Mouse (Mus musculus) c-Kit-positive CD71-negative TER-119-negative erythroid progenitor cells, embryonic 14.5 days (primary cell): Measurements from ENCODE around the gene Tas2r130.
"Not testable (repeated sequence)": the region's sequence is repeated elsewhere in the genome, so short reads cannot be mapped to it uniquely, and the experiment has no call there.

Experiments used
- DNase-seq: peaks from one replicate; pipeline ENCODE4 v3.0.0-alpha.2; 2013; ENCODE audit warnings: low read depth

Tas2r130 gene

DNA sequence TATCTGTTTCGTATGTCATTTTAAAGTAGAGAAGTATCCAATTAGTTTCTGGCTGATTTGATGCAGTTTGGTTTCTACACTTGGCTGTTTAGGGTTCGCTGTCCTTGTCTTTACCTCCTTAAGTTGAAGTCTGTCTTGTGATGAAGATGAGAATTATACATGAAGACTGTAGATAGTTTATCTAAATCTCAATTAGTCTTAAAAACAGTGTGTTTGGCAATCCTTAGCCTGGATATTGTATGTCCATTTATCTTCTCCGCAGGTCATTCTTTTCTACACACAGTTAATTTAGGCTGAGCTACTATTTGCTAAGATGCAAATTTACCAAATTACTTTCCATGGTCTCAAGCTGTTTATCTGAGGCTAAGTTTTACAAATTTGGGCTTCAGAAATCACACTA lies at the start of gene Tas2r130:
Gene Tas2r130, minus strand, starts transcription at position 101 of the 400 bp plus-strand sequence.
- DNase-seq, result no peak

DNA sequence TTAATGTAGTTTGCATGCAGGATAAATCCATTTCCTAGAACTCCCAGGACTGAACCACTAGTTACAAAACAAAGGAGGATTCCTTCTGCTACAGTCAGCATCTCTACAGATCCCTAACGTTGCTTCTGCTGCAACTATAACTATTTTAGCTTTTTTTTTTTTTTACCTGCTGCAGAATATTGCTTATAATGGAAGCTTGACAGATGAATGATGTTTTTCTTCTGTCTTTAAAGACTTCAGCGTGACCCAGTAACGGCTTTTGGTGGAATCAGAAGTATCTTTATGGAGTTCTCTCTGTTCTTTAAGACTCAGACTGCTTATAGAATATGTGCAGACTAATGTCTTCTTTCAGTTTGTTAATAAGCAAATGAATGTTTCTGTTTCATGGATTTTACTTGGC lies 48.1 kb upstream of the Tas2r130 start, which contains the start of gene Tas2r106:
Gene Tas2r106, minus strand, starts transcription at position 101 of the 400 bp plus-strand sequence.
- no peak for DNase-seq

DNA sequence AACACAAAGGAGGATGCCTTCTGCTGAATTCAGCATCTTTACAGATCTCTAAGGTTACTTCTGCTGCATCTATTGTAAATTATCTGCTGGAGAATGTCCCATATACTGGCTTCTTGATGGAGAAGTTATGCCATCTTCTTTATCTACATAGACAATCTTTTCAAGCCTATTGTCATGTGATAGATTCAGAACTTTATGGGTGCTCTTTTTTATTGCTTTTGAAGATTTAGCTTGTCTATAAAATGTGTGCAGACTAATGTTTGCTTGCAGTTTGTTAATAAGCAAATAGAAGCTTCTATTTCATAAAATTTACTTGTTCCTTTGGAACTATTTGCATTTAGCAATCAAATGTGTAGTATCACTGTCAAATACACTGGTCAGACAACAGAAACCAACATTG lies 29.3 kb upstream of the Tas2r130 start, which contains the start of gene Tas2r107:
Gene Tas2r107, minus strand, starts transcription at position 101 of the 400 bp plus-strand sequence.
- no peak for DNase-seq

DNA sequence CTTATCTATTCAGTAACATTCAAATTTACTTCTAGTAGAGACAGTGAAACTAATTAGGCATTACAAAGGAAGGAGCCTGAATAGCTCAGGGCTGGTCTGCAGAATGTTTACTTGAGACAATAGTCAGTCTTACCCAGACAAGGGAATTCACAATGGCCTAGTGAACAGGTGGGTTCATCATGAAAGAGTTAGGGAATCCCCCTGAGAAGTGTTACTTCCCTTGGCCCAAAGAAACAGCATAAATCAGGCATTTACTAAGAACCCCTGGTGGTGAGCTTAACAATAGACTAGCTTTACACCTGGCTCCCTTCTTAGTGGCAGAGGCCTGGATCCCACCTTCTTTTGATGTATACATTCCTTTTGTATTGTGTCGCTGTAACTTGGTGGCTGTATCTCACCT lies 20.8 kb downstream of the Tas2r130 start:
- DNase-seq, result not testable (repeated sequence)

DNA sequence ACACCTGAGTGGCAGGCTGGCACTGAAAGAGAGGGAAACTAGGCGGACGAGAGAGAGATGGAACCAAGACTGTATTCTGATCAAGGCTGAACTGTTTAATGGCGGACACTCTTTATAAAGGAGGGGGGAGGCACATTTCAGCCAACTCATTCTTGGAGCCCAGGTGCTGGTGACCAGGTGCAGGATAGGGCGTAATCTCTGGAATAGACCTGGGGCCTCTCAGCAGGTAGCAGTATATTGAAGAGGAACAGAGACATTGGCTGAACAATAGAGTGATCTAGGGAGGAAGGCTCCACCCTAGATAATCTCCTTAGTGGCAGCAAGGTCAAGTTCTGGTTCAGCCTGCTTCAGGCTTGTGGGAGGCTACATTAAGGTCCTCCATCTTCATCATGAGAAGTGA lies 25.9 kb downstream of the Tas2r130 start:
- no peak for DNase-seq
